Mouse (Mus musculus) urinary bladder, postnatal 4 days (tissue): ENCODE measurements at regions not wholly inside any gene's neighbourhood (a gene's known extent, or its start where the extent isn't known, plus 50 kb on each side); places are given as distances from the start of the nearest gene placed in this dataset.

Experiments used
- DNase-seq, 2 experiments: peaks; one replicate each; pipeline ENCODE4 v3.0.0; 2021 to 2022; ENCODE audit warnings: low spot score in 2 of 2

- no peak for DNase-seq
Observed at GRCm38 (mm10) chr13:116243272-116243784, 66.2 kb downstream of the Isl1 start.

DNA sequence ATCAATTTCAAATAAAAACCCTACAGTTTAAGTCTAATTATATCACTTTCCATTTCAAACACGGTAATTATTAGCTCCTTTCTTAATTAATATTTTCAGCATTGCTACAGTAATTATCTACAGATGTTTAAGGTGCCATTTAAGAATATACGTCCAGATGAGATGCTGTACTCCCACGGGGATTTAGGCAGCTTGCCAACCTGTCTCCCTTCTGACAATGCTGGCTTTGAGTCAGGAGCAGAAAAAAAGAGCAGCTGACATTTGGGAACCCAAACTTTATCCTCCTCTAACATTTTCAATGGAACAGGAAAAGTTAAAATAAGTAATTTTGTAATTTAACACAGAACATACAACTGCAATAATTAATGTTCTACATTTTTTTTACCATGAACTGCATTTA is 94.4 kb downstream of the Isl1 start:
- DNase-seq: no peak

- DNase-seq: no peak
Observed at GRCm38 (mm10) chr13:116213843-116214829, 95.4 kb downstream of the Isl1 start.

DNA sequence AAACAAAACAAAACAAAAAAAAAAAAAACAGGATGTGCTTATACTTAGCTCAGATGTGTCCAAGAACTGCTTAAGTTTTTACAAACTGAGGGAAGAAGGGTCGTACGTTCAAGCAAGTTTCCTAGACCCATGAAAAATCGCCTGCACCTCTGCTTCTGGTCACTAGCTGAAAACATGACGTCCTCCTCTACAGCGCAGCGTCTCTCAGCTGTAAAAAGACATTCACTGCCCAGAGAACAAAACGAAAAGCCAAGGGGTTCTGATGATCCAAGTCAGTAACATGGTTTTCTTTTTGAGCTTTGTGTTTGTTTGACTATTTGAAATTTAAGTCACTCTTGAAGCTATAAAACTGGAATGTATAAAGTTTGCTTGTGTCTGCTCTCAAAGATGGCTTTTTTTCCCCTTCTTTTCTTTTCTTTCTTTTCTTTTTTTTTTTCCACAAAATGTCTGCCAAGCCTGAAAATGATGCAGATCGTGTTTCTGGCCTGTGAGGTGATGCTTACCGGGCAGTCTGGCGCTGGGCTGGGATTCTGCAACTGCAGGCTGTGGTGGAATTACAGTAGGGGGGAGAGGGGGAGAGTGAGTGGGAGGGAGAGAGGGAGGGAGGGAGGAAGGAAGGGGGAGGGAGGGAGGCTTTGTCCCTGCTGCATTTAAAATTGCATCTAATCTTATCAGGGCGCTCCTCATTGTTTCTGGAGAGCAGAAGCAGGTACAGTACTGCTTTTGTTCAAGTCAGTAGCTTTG is 108.1 kb downstream of the Isl1 start:
- no peak for DNase-seq

- DNase-seq: no peak
Observed at GRCm38 (mm10) chr13:116187059-116187458, 122.4 kb downstream of the Isl1 start.

DNA sequence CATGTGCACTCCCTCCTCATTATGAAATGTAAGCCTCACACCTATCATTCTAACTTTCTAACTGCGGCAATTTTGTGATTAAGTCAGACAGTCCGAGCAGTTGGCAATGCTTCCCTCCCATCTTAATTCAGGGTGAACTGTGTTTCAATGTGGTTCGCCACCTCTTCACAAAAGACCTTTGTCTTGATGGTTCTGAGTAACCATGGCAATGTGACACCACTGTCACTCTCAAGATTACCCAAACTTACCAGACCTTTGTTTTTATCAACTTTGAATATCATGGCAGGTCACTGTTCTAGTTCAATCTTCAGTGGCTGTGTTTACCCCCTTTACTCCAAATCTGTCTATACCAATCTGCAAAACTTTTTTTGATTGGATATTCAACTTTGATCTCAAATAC is 131.7 kb downstream of the Isl1 start:
- DNase-seq: no peak

GRCm38 (mm10) chr13:116174976-116175375 is 134.5 kb downstream of the Isl1 start:
- no peak for DNase-seq

GRCm38 (mm10) chr13:116173866-116174265 is 135.6 kb downstream of the Isl1 start:
- DNase-seq: no peak

DNA sequence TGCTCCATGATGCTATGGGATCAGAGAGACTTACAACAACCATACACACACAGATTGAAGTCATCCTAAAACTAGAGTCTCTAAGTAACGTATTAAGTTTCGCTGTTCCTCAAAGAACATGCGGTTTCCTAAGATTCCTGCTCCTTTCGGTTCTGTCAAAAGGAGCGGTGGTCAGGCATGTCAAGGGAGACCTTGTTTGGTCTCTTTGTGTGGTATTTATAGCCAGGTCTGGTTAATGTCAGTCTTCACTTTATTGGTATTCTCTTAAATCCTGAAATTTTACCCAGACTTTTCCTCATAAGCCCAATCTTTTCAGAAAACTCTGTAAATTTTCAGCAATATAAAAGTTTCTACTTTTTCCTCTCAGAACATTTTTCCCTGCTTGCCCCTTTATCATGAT is 166.5 kb downstream of the Isl1 start:
- no peak for DNase-seq

GRCm38 (mm10) chr13:116118664-116119063 is 190.8 kb downstream of the Isl1 start:
- no peak for DNase-seq

GRCm38 (mm10) chr13:116111032-116111808 is 198.3 kb downstream of the Isl1 start:
- DNase-seq: no peak

- DNase-seq: no peak
Observed at GRCm38 (mm10) chr13:116110578-116110977, 198.9 kb downstream of the Isl1 start.

GRCm38 (mm10) chr13:116087541-116088308 is 221.8 kb downstream of the Isl1 start:
- DNase-seq: no peak

DNA sequence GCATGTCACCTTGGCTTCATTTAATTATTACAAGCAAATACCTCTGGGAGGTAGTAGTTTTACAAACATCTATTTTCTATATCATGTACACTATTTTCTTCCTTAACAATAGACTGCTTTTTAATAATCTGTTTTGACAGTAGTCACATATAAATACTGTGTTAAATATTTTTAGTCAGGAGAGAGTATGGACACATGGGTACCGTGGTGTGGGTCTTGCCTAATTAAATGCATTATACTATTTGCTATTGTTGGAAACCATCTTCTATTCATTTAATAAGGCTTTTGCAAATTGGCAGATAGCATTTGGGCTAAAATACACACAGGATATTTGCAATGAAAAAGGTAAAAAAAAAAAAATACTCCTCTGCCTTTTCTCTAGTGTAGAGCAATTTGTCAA is 222.3 kb downstream of the Isl1 start:
- no peak for DNase-seq

GRCm38 (mm10) chr13:116056976-116057647 is 252.4 kb downstream of the Isl1 start:
- no peak for DNase-seq

DNA sequence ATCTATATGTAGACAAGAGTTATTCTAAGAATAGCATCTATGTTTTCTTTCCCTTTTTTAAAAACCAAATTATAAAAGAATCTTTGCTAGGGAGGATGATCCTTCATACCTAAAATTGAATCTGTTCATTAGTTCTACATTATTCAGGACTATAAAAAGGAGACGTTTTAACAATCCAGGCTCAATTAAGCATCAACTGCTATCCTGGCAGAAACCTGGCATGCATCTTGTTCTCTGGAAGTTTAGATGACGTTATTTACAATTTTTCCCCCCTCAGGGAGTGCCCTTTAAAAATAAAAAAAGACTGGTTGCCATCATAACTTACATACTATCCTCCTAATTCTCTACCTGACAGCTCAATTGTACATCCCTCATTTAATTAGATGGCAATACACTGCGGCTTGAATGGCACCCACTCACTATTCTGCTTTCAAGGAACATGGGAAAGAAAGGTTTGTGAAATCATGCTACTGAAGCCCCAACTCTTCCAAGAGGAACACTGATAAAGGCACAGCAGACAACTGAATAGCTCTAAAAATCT is 253.3 kb downstream of the Isl1 start:
- no peak for DNase-seq

DNA sequence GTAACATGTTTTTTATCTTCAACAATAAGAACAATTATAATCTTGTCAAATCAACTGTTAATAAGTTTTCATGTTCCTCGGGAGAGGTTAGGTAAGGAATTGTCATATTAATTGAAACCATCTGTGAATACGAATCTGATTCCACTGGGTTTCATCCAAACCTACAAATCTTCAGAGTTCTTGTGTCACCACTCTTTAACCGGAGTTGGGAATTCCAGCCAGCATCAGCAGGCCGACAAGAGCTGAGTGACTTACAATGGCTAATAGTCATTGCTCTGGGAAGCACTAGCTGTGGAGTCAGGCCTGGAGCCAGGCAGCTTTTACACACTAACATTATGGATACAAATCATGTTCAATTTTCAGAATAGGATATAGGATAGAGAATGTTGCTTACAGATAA is 273.3 kb downstream of the Isl1 start:
- no peak for DNase-seq

DNA sequence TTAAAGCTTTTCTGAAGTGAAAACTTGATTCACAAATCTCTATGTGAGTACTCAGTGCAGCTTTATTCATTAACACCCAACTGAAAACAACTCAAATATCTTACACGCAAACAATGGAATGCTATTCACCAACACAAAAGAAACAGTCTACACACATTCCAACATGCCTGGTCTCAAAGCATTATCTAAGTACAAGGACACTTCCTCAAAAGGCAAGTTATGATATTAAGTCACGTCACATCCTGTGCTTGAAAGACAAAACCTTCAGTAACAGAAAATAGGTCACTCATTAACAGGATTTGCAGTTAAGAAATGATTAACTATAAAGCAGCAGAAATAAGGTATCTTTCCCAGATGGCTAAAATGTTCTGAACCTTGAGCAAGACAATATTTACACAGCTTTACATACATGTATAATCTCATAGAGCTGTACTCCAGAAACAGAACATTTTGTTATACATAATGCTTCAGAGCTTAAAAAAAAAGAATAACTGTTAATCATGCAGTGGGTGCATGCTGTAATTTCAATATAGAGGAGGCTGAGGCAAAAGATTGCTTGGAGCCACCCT is 279.3 kb downstream of the Isl1 start:
- DNase-seq: no peak

- no peak for DNase-seq
Observed at GRCm38 (mm10) chr13:116028583-116028982, 280.9 kb downstream of the Isl1 start.

DNA sequence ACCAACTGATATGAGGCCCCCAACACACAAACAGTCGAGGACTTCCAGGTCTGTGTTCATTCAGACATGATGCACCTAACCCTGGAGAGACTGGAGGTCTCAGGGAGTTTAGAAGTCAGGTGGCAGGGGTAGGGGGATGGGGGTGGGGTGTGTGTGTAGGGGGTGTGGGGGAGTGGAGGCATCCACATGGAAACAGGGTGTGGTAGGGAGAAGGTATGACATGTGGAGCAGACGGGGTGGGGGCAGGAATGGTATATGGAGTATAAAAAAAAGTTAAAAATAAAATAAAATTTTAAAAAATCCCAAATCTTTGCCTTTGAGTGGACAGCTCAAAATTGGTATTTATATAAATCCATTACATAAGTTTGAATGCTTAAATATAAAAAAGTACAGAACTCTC is 282.3 kb downstream of the Isl1 start:
- DNase-seq: no peak
